Mouse (Mus musculus) kidney, embryonic 16.5 days (tissue): ENCODE data around the gene Lexm. TPM values are rescaled to one million over a fixed set of nuclear protein-coding genes. Genes with fewer than 3 reads are reported as not detected.
A peak's percentile ranks its signal among the peaks of the same experiment; 100 is the strongest.

ENCODE experiments used
- ATAC-seq: fragments of 200-750 bp; cut with Nextera tagmentation; 2 replicates; pipeline ENCODE4 v1.8.0; 2017; ENCODE audit warnings: moderate TSS enrichment; ENCODE audit not compliant: low FRiP score, low TSS enrichment
- H3K27ac ChIP-seq: fragments of 300-500 bp; sonication (generic); 2 replicates; pipeline ENCODE4 v1.5.1; 2014; ENCODE audit warnings: low read length
- H3K27me3 ChIP-seq: fragments of 300-500 bp; sonication (generic); 2 replicates; pipeline ENCODE4 v1.6.1; 2014; ENCODE audit warnings: low read length, control low read depth, mixed read lengths; ENCODE audit not compliant: insufficient read depth
- H3K36me3 ChIP-seq: fragments of 300-500 bp; sonication (generic); 2 replicates; pipeline ENCODE4 v1.6.1; 2014; ENCODE audit warnings: low read length, control low read depth, mixed read lengths; ENCODE audit not compliant: insufficient read depth
- H3K4me1 ChIP-seq: fragments of 300-500 bp; sonication (generic); 2 replicates; pipeline ENCODE4 v1.6.1; 2014; ENCODE audit warnings: low read length, control low read depth, mixed read lengths; ENCODE audit not compliant: insufficient read depth
- H3K4me2 ChIP-seq: fragments of 300-500 bp; sonication (generic); replicated peaks from 2 replicates; pipeline ENCODE4 v1.6.1; 2014; ENCODE audit warnings: low read depth, low read length
- H3K4me3 ChIP-seq: fragments of 300-500 bp; sonication (generic); 2 replicates; pipeline ENCODE4 v1.5.1; 2014; ENCODE audit warnings: mild to moderate bottlenecking, low read length
- H3K9ac ChIP-seq: fragments of 300-500 bp; sonication (generic); replicated peaks from 2 replicates; pipeline ENCODE4 v1.6.1; 2014; ENCODE audit warnings: low read length
- H3K9me3 ChIP-seq: fragments of 300-500 bp; sonication (generic); 2 replicates; pipeline ENCODE4 v1.6.1; 2016; ENCODE audit warnings: low read length, control low read depth
- WGBS: fragments of 180-500 bp; shearing (Covaris S2); extraction: QIAGEN DNeasy Blood & Tissue Kit; methylation state at CpG from one replicate; pipeline ENCODE4 v1.1.7; 2014; 5-methylcytosine and 5-hydroxymethylcytosine counted together
- polyA plus RNA-seq: library from polyadenylated mRNA; unstranded; fragments of >200 nt; fragmentation: Nextera tagmentation; extraction: Ambion mirVana; gene quantifications from 2 replicates; pipeline ENCODE4 v1.2.1, GENCODE M21; 2015

The Lexm gene
- polyA plus RNA-seq, 1 experiment from 2014 or later, result not detected

DNA sequence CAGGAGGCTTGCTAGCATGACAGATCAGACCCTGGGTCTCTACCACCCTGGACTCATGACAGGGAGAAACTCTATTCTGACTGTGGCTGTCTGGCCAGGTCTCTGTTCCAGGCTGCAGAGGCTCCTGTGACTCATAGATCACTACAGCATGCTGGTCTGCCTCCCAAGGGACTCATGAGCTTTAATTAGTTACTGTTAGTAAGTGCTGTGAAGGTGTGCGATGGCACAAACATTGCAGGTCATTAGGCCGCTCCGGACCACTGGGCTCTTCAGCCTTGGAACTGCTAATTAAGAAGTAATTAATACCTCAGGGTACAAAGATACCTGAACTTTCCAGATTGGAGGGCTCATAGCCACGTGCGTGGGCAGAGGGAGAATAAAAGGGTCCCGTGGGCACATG lies 30.1 kb upstream of the Lexm start:
- no peak for ATAC-seq
- Histone ChIP-seq H3K9ac (0 out of 2 replicates have a peak overlapping the region, but pooled peaks have one; percentile 5), H3K4me1 (peaks cover 53% of the 10 kb centered on the region), H3K9me3 (no peaks in the 10 kb centered on the region), H3K27me3 (no peaks in the 10 kb centered on the region), H3K4me3 (no peak overlapping the region), H3K27ac (peak overlapping the region; percentile 10; the same call in 1 of the 2 replicates), H3K36me3 (no peaks in the 10 kb centered on the region), H3K4me2 (no peak overlapping the region)
- WGBS, result 36% methylated on average over 6 of the region's 6 CpGs

DNA sequence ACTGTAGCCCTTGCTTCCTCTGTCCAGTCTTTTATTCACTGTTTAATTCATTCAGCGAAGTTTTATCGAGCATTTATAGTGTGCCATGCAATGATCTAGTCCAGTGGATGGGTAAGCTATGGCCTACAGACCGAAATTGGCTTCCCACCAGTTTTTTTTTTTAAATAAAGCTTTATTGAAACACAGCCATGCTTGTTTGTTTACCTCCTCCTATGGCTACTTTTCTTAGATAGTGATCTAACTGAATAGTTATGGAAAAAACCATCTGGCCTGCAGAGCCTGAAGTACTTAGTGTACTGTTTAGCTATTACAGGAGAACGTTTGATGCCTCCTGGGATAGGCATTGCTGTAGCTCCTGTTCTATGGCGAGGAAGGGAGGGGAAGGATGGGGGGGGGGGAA lies 28.8 kb upstream of the Lexm start:
- no peak for ATAC-seq
- no peak overlapping the region for H3K4me3 ChIP-seq
- H3K4me2 ChIP-seq, result no peak overlapping the region
- H3K27ac ChIP-seq, result no peak overlapping the region; the same call in 1 of the 2 replicates
- no peak overlapping the region for H3K9ac ChIP-seq
- 81% methylated on average over 5 of the region's 5 CpGs for WGBS
- no peaks in the 10 kb centered on the region for H3K9me3 ChIP-seq
- H3K36me3 ChIP-seq, result no peaks in the 10 kb centered on the region
- no peaks in the 10 kb centered on the region for H3K27me3 ChIP-seq
- H3K4me1 ChIP-seq, result peaks cover 45% of the 10 kb centered on the region

DNA sequence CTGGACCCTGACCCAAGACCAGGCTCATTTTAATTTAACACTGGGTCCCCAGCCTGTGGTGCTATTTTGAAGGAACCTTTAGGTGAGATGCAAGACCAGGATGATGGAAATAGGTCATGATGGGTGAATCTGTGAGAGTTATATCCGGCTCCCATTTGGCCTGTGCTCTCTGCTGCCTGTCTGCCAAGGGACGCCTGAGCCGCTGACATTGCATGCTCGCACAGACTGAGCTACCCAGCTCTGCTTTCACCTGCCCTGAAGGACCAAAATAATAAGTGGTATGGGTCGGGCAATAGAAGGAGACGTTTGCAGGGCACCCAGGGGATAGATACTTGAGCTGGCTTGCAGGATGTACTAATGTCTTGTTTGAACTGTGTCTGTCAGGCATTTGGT lies 27.2 kb upstream of the Lexm start:
- Histone ChIP-seq H3K36me3 (no peaks in the 10 kb centered on the region), H3K9me3 (no peaks in the 10 kb centered on the region), H3K9ac (no peak overlapping the region), H3K27me3 (no peaks in the 10 kb centered on the region), H3K4me1 (peaks cover 45% of the 10 kb centered on the region), H3K4me2 (peak overlapping the region; percentile 31; the same call in 1 of the 2 replicates), H3K27ac (peak overlapping the region; percentile 88), H3K4me3 (no peak overlapping the region)
- ATAC-seq, result no peak
- WGBS, result 33% methylated on average over 6 of the region's 6 CpGs

GRCm38 (mm10) chr4:106643483-106644217 lies 26.6 kb upstream of the Lexm start:
- Histone ChIP-seq H3K4me3 (no peak overlapping the region), H3K9ac (peak overlapping the region; percentile 49), H3K4me2 (peak overlapping the region; percentile 31), H3K27ac (peak overlapping the region; percentile 88), H3K27me3 (no peaks in the 10 kb centered on the region), H3K36me3 (no peaks in the 10 kb centered on the region), H3K4me1 (peaks cover 45% of the 10 kb centered on the region), H3K9me3 (no peaks in the 10 kb centered on the region)
- peak; percentile 79 for ATAC-seq
- WGBS, result 4% methylated on average over 8 of the region's 8 CpGs

DNA sequence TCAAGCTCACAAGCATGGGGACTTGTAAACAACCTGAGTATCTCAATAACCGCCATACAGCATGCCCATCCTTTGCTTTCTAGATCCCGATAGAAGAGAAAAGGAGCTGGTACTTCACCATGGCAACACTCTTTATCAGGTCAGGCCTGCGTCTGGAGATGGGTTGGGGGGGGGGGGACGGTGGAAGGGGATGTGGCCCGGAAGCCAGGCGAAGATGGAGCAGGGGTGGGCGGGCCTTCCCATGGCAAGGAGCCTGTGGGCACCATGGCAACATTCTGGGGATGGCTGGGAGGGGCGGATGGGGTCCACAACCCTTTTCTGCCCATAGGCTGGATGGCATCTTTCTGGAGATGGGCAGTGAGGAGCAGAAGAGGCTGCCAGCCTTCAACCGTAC lies 17.0 kb upstream of the Lexm start:
- Histone ChIP-seq H3K27me3 (no peaks in the 10 kb centered on the region), H3K4me2 (peak overlapping the region; percentile 13), H3K36me3 (no peaks in the 10 kb centered on the region), H3K4me1 (peaks cover 54% of the 10 kb centered on the region), H3K9ac (no peak overlapping the region), H3K9me3 (no peaks in the 10 kb centered on the region), H3K27ac (peak overlapping the region; percentile 95), H3K4me3 (no peak overlapping the region)
- ATAC-seq, result no peak
- WGBS, result 48% methylated on average over 9 of the region's 9 CpGs

DNA sequence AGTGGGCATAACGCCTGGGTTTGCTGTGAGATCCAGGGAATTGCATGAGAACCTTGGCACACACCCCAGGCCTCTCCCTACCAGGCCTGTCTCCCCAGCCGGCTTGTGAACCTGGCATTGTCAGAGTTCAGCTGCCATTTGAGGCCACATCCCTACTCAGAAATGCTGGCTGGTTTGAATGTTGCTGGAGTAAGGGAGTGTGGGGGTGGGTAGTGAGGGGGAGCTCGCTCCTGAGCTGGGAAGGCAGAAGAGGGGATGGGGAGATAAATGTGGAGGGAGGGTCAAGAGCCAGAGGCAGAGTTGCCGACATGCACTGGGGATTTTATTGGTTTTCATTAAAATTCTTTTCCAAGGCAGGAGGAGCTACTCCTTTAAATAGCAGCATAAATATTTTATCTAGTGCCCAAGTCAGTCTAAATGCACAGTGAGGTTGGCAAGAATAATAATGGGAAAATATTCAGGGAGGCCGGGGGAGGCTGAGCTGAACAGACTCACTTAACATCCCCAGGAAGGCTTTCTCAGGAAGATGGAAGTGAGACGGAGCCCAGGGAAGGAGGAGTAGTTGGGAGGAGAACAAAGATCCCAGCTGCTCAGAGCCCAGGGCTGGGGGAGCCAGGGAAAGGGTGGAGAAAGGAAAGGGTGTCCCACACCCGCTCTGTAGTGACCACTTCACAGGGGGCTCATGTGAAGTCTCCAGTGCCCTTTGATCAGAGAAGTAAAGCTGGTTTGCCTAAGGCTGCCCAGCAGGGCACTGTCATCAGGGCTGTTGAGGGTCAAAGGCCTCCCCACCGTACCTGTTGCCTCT lies 16.4 kb upstream of the Lexm start:
- no peak overlapping the region for H3K4me3 ChIP-seq
- peak; percentile 67 for ATAC-seq
- no peaks in the 10 kb centered on the region for H3K27me3 ChIP-seq
- no peaks in the 10 kb centered on the region for H3K9me3 ChIP-seq
- WGBS, result 22% methylated on average over 8 of the region's 8 CpGs
- H3K4me1 ChIP-seq, result peaks cover 60% of the 10 kb centered on the region
- no peaks in the 10 kb centered on the region for H3K36me3 ChIP-seq
- peak overlapping the region; percentile 13 for H3K4me2 ChIP-seq
- no peak overlapping the region for H3K9ac ChIP-seq
- peak overlapping the region; percentile 95 for H3K27ac ChIP-seq

DNA sequence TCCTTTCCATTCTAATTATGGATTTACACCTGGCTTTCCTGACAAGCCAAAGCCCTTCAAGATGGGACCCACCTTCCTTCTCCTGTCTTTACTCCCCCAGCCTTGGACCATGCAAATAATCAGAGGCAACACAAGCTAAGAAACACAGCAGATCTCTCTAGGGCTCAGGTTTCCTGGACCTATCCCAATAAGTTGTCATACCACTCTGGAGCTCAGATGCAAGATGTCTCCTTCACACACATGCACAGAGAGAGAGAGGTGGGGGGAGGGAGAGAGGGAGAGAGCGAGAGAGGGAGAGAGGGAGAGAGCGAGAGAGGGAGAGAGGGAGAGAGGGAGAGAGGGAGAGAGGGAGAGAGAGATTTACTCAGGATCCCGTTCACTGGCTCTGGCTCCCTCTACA lies 15.3 kb upstream of the Lexm start:
- H3K36me3 ChIP-seq, result no peaks in the 10 kb centered on the region
- no peak for ATAC-seq
- H3K27ac ChIP-seq, result peak overlapping the region; percentile 95
- 25% methylated on average over 1 of the region's 3 CpGs for WGBS
- no peak overlapping the region for H3K4me2 ChIP-seq
- H3K9me3 ChIP-seq, result no peaks in the 10 kb centered on the region
- peaks cover 62% of the 10 kb centered on the region for H3K4me1 ChIP-seq
- no peak overlapping the region for H3K4me3 ChIP-seq
- H3K9ac ChIP-seq, result no peak overlapping the region
- no peaks in the 10 kb centered on the region for H3K27me3 ChIP-seq

- H3K27ac ChIP-seq, result no peak overlapping the region
- H3K27me3 ChIP-seq, result no peaks in the 10 kb centered on the region
- no peak for ATAC-seq
- 20% methylated on average over 14 of the region's 14 CpGs for WGBS
- peaks cover 62% of the 10 kb centered on the region for H3K4me1 ChIP-seq
- H3K36me3 ChIP-seq, result no peaks in the 10 kb centered on the region
- H3K9me3 ChIP-seq, result no peaks in the 10 kb centered on the region
- no peak overlapping the region for H3K4me3 ChIP-seq
- H3K9ac ChIP-seq, result no peak overlapping the region
- no peak overlapping the region for H3K4me2 ChIP-seq
Observed at GRCm38 (mm10) chr4:106630333-106631220, 13.5 kb upstream of the Lexm start.

DNA sequence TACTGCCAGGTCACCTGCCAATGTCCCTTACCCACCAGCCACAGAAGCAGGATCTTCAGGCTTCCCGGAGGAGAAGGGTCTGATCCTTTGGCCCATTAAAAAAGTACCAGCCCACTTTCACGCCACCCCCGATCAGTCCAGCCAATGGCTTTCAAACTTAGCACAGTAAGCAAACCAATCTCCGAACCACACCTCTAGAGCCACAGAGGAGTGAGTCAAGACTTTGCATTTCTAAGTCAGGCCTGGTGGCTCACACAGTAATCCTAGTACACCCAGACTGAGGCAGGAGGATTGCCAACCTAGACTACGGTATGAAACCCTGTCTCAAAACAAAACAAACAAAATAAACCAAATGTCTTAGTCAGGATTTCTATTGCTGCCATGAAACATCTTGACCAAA lies 12.3 kb upstream of the Lexm start:
- peak overlapping the region; percentile 17; the same call in 1 of the 2 replicates for H3K27ac ChIP-seq
- peaks cover under 1% of the 10 kb centered on the region; the same call in 1 of the 2 replicates for H3K27me3 ChIP-seq
- no peak overlapping the region for H3K4me2 ChIP-seq
- no peaks in the 10 kb centered on the region for H3K36me3 ChIP-seq
- 64% methylated on average over 5 of the region's 5 CpGs for WGBS
- H3K9ac ChIP-seq, result no peak overlapping the region
- no peaks in the 10 kb centered on the region for H3K9me3 ChIP-seq
- ATAC-seq, result no peak
- no peak overlapping the region for H3K4me3 ChIP-seq
- peaks cover 59% of the 10 kb centered on the region for H3K4me1 ChIP-seq
